ENCODE assay signal across 9 mouse cellular contexts in the genomic region with DNA sequence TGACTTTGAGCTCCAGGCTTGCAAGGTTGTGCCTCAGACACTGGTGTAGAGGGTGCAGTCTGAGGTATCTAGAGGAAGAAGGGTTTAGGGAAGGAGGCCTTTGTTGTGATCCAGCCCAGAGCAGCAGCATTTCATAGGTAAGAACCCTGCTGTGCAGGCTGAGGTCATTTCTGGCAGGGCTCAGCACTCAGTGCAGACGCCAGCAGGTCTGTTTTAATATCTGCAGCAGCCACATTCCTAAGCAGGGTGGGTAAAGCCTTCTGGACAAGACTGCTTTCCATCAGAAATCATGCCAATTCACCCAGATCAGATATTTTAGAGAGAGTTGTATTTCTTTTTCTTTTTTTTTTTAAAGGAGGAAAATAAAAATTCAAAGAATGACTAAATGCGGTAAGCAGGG.
DNase-seq lines count a peak whose midpoint lies in the region; ATAC-seq lines count a peak whose summit lies in the region.
"Had no signal": no experiment of that assay in that cellular context is flagged by ENCODE, and none has a peak within 500 bp of the region (broad histone marks: within the 10 kb centered on the region; RNA-seq: fewer than 3 reads in every experiment).

No protein-coding gene starts in this region.

- no peaks in the 10 kb centered on the region for H3K9me3 ChIP-seq in forebrain, embryonic 13.5 days (replicated peaks)
- no peaks in the 10 kb centered on the region for H3K9me3 ChIP-seq in limb, embryonic 15.5 days

- peak; percentile 61 for DNase-seq in gastrocnemius, adult 18-20 months (ENCODE audit: low spot score)
- DNase-seq in gastrocnemius, postnatal 14 days = no peak
- peak; percentile 79 for DNase-seq in R1 (ENCODE audit: low read depth, low spot score)
- no peak for DNase-seq in left cerebral cortex, adult 11 months (ENCODE audit: low spot score)
- no peak for DNase-seq in layer of hippocampus, postnatal 10 days (ENCODE audit: low spot score in 2 of 2)
- DNase-seq in liver = no peak

- H3K36me3 ChIP-seq in forebrain, embryonic 13.5 days (ENCODE audit: poor library complexity, severe bottlenecking) = no peaks in the 10 kb centered on the region
- no peaks in the 10 kb centered on the region for H3K36me3 ChIP-seq in limb, embryonic 15.5 days

- no peak overlapping the region for H3K4me3 ChIP-seq in forebrain, embryonic 13.5 days
- H3K4me3 ChIP-seq in limb, embryonic 15.5 days = no peak overlapping the region

- H3K4me1 ChIP-seq in forebrain, embryonic 13.5 days = peaks cover 45% of the 10 kb centered on the region
- peaks cover 75% of the 10 kb centered on the region for H3K4me1 ChIP-seq in limb, embryonic 15.5 days

- WGBS in forebrain, embryonic 13.5 days = 45% methylated on average over 2 of the region's 2 CpGs
- 6% methylated on average over 2 of the region's 2 CpGs for WGBS in limb, embryonic 15.5 days

- intact Hi-C loops in gastrocnemius, postnatal 14 days (cut with DNase I; ENCODE audit: low total_unique reads) = no loop called here

- H3K4me2 ChIP-seq in forebrain, embryonic 13.5 days = no peak overlapping the region
- H3K4me2 ChIP-seq in limb, embryonic 15.5 days = 0 out of 2 replicates have a peak overlapping the region, but pooled peaks have one; percentile 1

- H3K27ac ChIP-seq in forebrain, embryonic 13.5 days = peak overlapping the region; percentile 19; the same call in 1 of the 2 replicates
- H3K27ac ChIP-seq in limb, embryonic 15.5 days = peak overlapping the region; percentile 91

- no peak for ATAC-seq in forebrain, embryonic 13.5 days
- ATAC-seq in limb, embryonic 15.5 days (ENCODE audit: insufficient number of reproducible peaks, low FRiP score, low TSS enrichment, low read depth) = peak; percentile 41; the same call in 1 of the 2 replicates

- H3K9ac ChIP-seq in forebrain, embryonic 13.5 days = no peak overlapping the region
- no peak overlapping the region for H3K9ac ChIP-seq in limb, embryonic 15.5 days

- peaks cover 27% of the 10 kb centered on the region; the same call in 1 of the 2 replicates for H3K27me3 ChIP-seq in forebrain, embryonic 13.5 days
- no peaks in the 10 kb centered on the region for H3K27me3 ChIP-seq in limb, embryonic 15.5 days
- H3K27me3 ChIP-seq: CH12.LX had no signal

Comparison
In these comparisons a context has a peak if more than half of its experiments do, and no peak if none do; other contexts are left out.
1. DNase-seq: peak in gastrocnemius, adult 18-20 months (single experiment) and R1 (single experiment); none in gastrocnemius, postnatal 14 days (single experiment), left cerebral cortex, adult 11 months (single experiment), layer of hippocampus, postnatal 10 days (0 of 2) and liver (single experiment).